8 mouse cellular contexts compared by ENCODE assay signal in genomic region chr9:61669729-61670520, GRCm38 (mm10).
DNase-seq lines count a peak whose midpoint lies in the region; ATAC-seq and TF ChIP-seq lines count a peak whose summit lies in the region.

No protein-coding gene starts in this region.

- H3K27me3 ChIP-seq in small intestine, adult 2 months (ENCODE audit: control insufficient read depth, insufficient read depth, low read length), result no peaks in the 10 kb centered on the region

- TF ChIP-seq CTCF in embryonic fibroblast, embryonic 13.5 days (IDR thresholded peaks at IDR 0.05; ENCODE audit: borderline replicate concordance, insufficient read depth, low read length), result no peak
- no peak for TF ChIP-seq CTCF in small intestine, adult 2 months (IDR thresholded peaks at IDR 0.05; ENCODE audit: extremely low read depth, insufficient read length, insufficient replicate concordance, low read depth, low read length)

- peak overlapping the region; percentile 54 for H3K27ac ChIP-seq in embryonic fibroblast, embryonic 13.5 days (ENCODE audit: insufficient read depth, low read length)
- peak overlapping the region; percentile 78 for H3K27ac ChIP-seq in small intestine, adult 2 months (ENCODE audit: insufficient read depth, low read depth, low read length)

- H3K4me3 ChIP-seq in embryonic fibroblast, embryonic 13.5 days (ENCODE audit: insufficient read depth, low read length), result no peak overlapping the region
- no peak overlapping the region for H3K4me3 ChIP-seq in small intestine, adult 2 months (ENCODE audit: low read depth, low read length)

- 9% methylated on average over 10 of the region's 10 CpGs for WGBS in small intestine, adult 2 months

- no peaks in the 10 kb centered on the region; the same call in 1 of the 2 replicates for H3K4me1 ChIP-seq in embryonic fibroblast, embryonic 13.5 days (ENCODE audit: control insufficient read depth, insufficient read depth, low read length)
- peaks cover 44% of the 10 kb centered on the region for H3K4me1 ChIP-seq in small intestine, adult 2 months (ENCODE audit: control insufficient read depth, insufficient read depth, insufficient read length, low read length)

- no peak for TF ChIP-seq POLR2A in embryonic fibroblast, embryonic 13.5 days (IDR thresholded peaks at IDR 0.05; ENCODE audit: low read depth, low read length)
- TF ChIP-seq POLR2A in small intestine, adult 2 months (IDR thresholded peaks at IDR 0.05; ENCODE audit: low read depth, low read length), result no peak

- no peak for ATAC-seq in cerebellum, adult (ENCODE audit: insufficient number of reproducible peaks, low FRiP score, low TSS enrichment)

- peak; percentile 60 for DNase-seq in adrenal gland, adult 2 months
- no peak for DNase-seq in adrenal gland, postnatal 4 days (ENCODE audit: low spot score in 2 of 2)
- peak; percentile 90 for DNase-seq in CD4-positive, CD25-positive, alpha-beta regulatory T cell, adult 2 months (ENCODE audit: low read depth, low spot score)
- DNase-seq in frontal cortex, postnatal 14 days (ENCODE audit: low spot score in 2 of 2), result no peak
- DNase-seq in layer of hippocampus, postnatal 36 days, result no peak

- H3K36me3 ChIP-seq in small intestine, adult 2 months (ENCODE audit: control insufficient read depth, insufficient read depth, low read length), result no peaks in the 10 kb centered on the region

Comparison
In these comparisons a context has a peak if more than half of its experiments do, and no peak if none do; other contexts are left out.
1. DNase-seq: peak in adrenal gland, adult 2 months (single experiment) and CD4-positive, CD25-positive, alpha-beta regulatory T cell, adult 2 months (single experiment); none in adrenal gland, postnatal 4 days (0 of 2), frontal cortex, postnatal 14 days (0 of 2) and layer of hippocampus, postnatal 36 days (0 of 2).